Mouse (Mus musculus) lung, adult 2 months (tissue): ENCODE results near the gene Gm21992.

Experiments
- CTCF ChIP-seq: fragments of 200-500 bp; IDR thresholded peaks from 2 replicates; pipeline ENCODE4 v1.5.1; 2011; ENCODE audit warnings: mild to moderate bottlenecking, low read length, control low read depth; ENCODE audit not compliant: insufficient read depth
- POLR2A ChIP-seq: fragments of 200-500 bp; IDR thresholded peaks from 2 replicates; pipeline ENCODE4 v1.6.1; 2011; ENCODE audit warnings: low read depth, mild to moderate bottlenecking, control low read depth, low read length, borderline replicate concordance; ENCODE audit errors: extremely low read depth

- no peak for TF ChIP-seq POLR2A
- TF ChIP-seq CTCF = no peak
Measured at GRCm38 (mm10) chr19:4749975-4750374, 61.4 kb downstream of the Gm21992 start.
